Comparison of ENCODE assay signal across 32 mouse cellular contexts in genomic region chr2:132092722-132093121, GRCm38 (mm10). TPM values are rescaled to one million over a fixed set of nuclear protein-coding genes. Genes with fewer than 3 reads are reported as not detected.
A peak's percentile ranks its signal among the peaks of the same experiment; 100 is the strongest.
DNase-seq lines count a peak whose midpoint lies in the region; ATAC-seq and TF ChIP-seq lines count a peak whose summit lies in the region.
"Had no signal": no experiment of that assay in that cellular context is flagged by ENCODE, and none has a peak within 500 bp of the region (broad histone marks: within the 10 kb centered on the region; RNA-seq: fewer than 3 reads in every experiment).

No protein-coding gene starts in this region.

- WGBS in lung, postnatal 0 days: 67% methylated on average over 3 of the region's 3 CpGs
- 66% methylated on average over 3 of the region's 3 CpGs for WGBS in intestine, embryonic 15.5 days
- WGBS in macrophage (ENCODE audit: missing documents): 88% methylated on average over 3 of the region's 3 CpGs

- H3K27ac ChIP-seq in lung, postnatal 0 days (ENCODE audit: low read length): peak overlapping the region; percentile 55
- H3K27ac ChIP-seq in intestine, embryonic 15.5 days: peak overlapping the region; percentile 9; the same call in 1 of the 2 replicates
- H3K27ac ChIP-seq in macrophage: peak overlapping the region; percentile 36
- H3K27ac ChIP-seq: embryonic facial prominence, embryonic 13.5 days; gastrocnemius, adult 2 months; heart, embryonic 13.5 days; hindbrain, embryonic 10.5 days; hindbrain, postnatal 0 days; kidney, embryonic 15.5 days; layer of hippocampus, adult 2 months; left cerebral cortex, adult 2 months; limb, embryonic 12.5 days; midbrain, embryonic 10.5 days; midbrain, embryonic 15.5 days had no signal

- H3K9me3 ChIP-seq in lung, postnatal 0 days (ENCODE audit: low read length): no peaks in the 10 kb centered on the region
- no peaks in the 10 kb centered on the region for H3K9me3 ChIP-seq in intestine, embryonic 15.5 days
- H3K9me3 ChIP-seq: embryonic facial prominence, embryonic 13.5 days; heart, embryonic 13.5 days; hindbrain, embryonic 10.5 days; kidney, embryonic 15.5 days; limb, embryonic 12.5 days; midbrain, embryonic 10.5 days; midbrain, embryonic 15.5 days had no signal

- H3K9ac ChIP-seq in lung, postnatal 0 days (replicated peaks; ENCODE audit: low read depth): no peak overlapping the region
- no peak overlapping the region for H3K9ac ChIP-seq in intestine, embryonic 15.5 days
- H3K9ac ChIP-seq: embryonic facial prominence, embryonic 13.5 days; heart, embryonic 13.5 days; kidney, embryonic 15.5 days; limb, embryonic 12.5 days; midbrain, embryonic 15.5 days had no signal

- intact Hi-C loops in heart, postnatal 36 days (cut with DNase I): no loop called here

- no peak overlapping the region for H3K4me3 ChIP-seq in lung, postnatal 0 days (ENCODE audit: low read depth, low read length)
- H3K4me3 ChIP-seq in intestine, embryonic 15.5 days (replicated peaks): no peak overlapping the region
- no peak overlapping the region for H3K4me3 ChIP-seq in macrophage (ENCODE audit: inconsistent target)
- H3K4me3 ChIP-seq: embryonic facial prominence, embryonic 13.5 days; gastrocnemius, adult 2 months; heart, embryonic 13.5 days; hindbrain, embryonic 10.5 days; kidney, embryonic 15.5 days; layer of hippocampus, adult 2 months; left cerebral cortex, adult 2 months; limb, embryonic 12.5 days; midbrain, embryonic 10.5 days; midbrain, embryonic 15.5 days had no signal

- no peak for DNase-seq in lung, postnatal 0 days (ENCODE audit: low spot score)
- no peak for DNase-seq in lung, postnatal 4 days
- DNase-seq in kidney, postnatal 10 days: no peak
- no peak for DNase-seq in heart, postnatal 36 days
- no peak for DNase-seq in heart, adult 18-20 months
- DNase-seq: adrenal gland, postnatal 25 days; cerebellum, adult 11 months; cerebellum, adult 9-10 months; cerebellum, postnatal 36 days; embryo, embryonic 11 days; gastrocnemius, adult 2 months; gastrocnemius, postnatal 36 days; heart, postnatal 10 days; kidney, adult 11 months; kidney, postnatal 36 days; lung, adult 18-20 months; lung, postnatal 10 days; right cerebral cortex, adult 18-20 months had no signal

- no peak for TF ChIP-seq CTCF in lung, postnatal 0 days (IDR thresholded peaks at IDR 0.05)

- peaks cover 12% of the 10 kb centered on the region; the same call in 1 of the 2 replicates for H3K4me1 ChIP-seq in lung, postnatal 0 days (ENCODE audit: insufficient read depth, low read depth, low read length)
- H3K4me1 ChIP-seq in intestine, embryonic 15.5 days (replicated peaks): no peaks in the 10 kb centered on the region
- H3K4me1 ChIP-seq: midbrain, embryonic 15.5 days had no signal

- H3K27me3 ChIP-seq in lung, postnatal 0 days (replicated peaks; ENCODE audit: insufficient read depth, low read length): no peaks in the 10 kb centered on the region
- H3K27me3 ChIP-seq in intestine, embryonic 15.5 days (replicated peaks): no peaks in the 10 kb centered on the region
- H3K27me3 ChIP-seq: embryonic facial prominence, embryonic 13.5 days; heart, embryonic 13.5 days; kidney, embryonic 15.5 days; limb, embryonic 12.5 days; midbrain, embryonic 15.5 days had no signal

- no peak for ATAC-seq in lung, postnatal 0 days
- ATAC-seq in intestine, embryonic 15.5 days: peak; percentile 46
- ATAC-seq: CD4-positive, CD25-positive, alpha-beta regulatory T cell, adult 4 months; forebrain, embryonic 16.5 days; hindbrain, postnatal 0 days; midbrain, embryonic 15.5 days had no signal

- H3K79me2 ChIP-seq in macrophage (ENCODE audit: inconsistent target): peaks cover 86% of the 10 kb centered on the region

- H3K4me2 ChIP-seq in lung, postnatal 0 days (replicated peaks; ENCODE audit: low read depth, low read length): no peak overlapping the region
- no peak overlapping the region for H3K4me2 ChIP-seq in intestine, embryonic 15.5 days (replicated peaks)
- H3K4me2 ChIP-seq: embryonic facial prominence, embryonic 13.5 days; heart, embryonic 13.5 days; kidney, embryonic 15.5 days; limb, embryonic 12.5 days; midbrain, embryonic 15.5 days had no signal

- no peaks in the 10 kb centered on the region for H3K36me3 ChIP-seq in lung, postnatal 0 days (ENCODE audit: insufficient read depth, low read length)
- H3K36me3 ChIP-seq in intestine, embryonic 15.5 days: no peaks in the 10 kb centered on the region
- peaks cover 52% of the 10 kb centered on the region for H3K36me3 ChIP-seq in macrophage (ENCODE audit: inconsistent target)

- no peak for TF ChIP-seq EP300 in lung, postnatal 0 days (IDR thresholded peaks at IDR 0.05)

RNA-seq across cellular contexts. Expression of gene Slc23a2, which starts 52.2 kb away (rescaled TPM):
- polyA plus RNA-seq in lung, postnatal 0 days (2015; fragmentation: Nextera tagmentation; extraction: Ambion mirVana): 26.6 and 35.8 TPM in 2 replicates
- polyA plus RNA-seq in intestine, embryonic 15.5 days (2015; fragmentation: Nextera tagmentation; extraction: Ambion mirVana): 12.8 and 13.0 TPM in 2 replicates
- 100 to 1,000 TPM; 118 to 357 (median 244) TPM for total RNA-seq in macrophage (2018; cell fraction: chromatin; rRNA removed)
- total RNA-seq in macrophage (2018; cell fraction: cytosol; rRNA removed): 100 to 1,000 TPM in 7 of 26 experiments, 10 to 100 TPM in 19; 71.9 to 117 (median 91.5) TPM
- total RNA-seq in macrophage (2018; cell fraction: nucleus; rRNA removed): 100 to 1,000 TPM; 142 to 294 (median 219) TPM
- polyA plus RNA-seq in macrophage (2018): 42.4 to 55.7 TPM (median 53.2 TPM) in 3 replicates
- 10 to 100 TPM; 13.0 to 14.1 TPM for total RNA-seq in heart, postnatal 36 days (2021)
- 10 to 100 TPM; 12.4 to 14.9 TPM for total RNA-seq in heart, adult 18-20 months (2021)
